Mouse (Mus musculus): ENCODE measurements around the gene Itga2b.

Gene Itga2b
- long read RNA-seq, experiment 1, partial matches to known transcripts: 2 of 5 reads
- long read RNA-seq, experiment 1, other reads (novel, unspliced or antisense): 1 of 5 reads
- long read RNA-seq, experiment 2: 0 reads

DNA sequence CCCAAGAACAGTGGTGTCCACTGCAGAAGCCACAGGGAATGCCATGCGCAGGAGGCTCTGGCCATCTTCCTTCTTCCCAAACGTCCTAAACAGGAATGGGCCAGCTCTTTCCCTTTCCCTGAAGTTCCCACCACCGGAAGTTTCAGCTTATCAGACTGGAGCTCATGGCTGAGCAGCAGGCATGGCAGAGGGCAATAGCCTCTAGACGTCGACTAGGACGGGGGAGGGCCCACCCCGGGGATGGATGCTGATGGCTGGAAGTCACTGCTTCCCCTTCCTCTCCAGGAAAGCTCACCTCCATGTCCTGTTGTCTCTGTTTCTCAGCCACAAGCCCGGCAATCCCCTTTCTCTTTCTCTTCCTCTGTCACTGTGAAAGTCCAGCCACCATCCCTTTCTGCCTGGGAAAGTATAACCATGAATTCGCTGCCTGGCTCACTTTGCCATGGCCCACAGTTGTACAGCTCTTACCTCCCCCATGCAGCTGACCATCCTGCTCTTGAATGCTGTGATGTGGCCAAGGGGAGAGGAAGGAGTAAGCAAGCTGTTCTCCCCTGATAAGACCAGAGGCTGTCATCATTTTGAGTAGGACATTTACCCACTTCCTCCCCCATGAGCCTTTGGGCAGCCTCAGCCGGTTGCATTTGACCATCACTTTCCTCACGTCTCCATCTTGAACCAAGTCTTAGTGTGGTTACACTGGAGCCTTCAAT is at the start of gene Itga2b:
TSS of gene Itga2b (minus strand) at position 475 of the 710 bp plus-strand sequence.
- intact Hi-C loops (cut with DNase I): no loop called here

DNA sequence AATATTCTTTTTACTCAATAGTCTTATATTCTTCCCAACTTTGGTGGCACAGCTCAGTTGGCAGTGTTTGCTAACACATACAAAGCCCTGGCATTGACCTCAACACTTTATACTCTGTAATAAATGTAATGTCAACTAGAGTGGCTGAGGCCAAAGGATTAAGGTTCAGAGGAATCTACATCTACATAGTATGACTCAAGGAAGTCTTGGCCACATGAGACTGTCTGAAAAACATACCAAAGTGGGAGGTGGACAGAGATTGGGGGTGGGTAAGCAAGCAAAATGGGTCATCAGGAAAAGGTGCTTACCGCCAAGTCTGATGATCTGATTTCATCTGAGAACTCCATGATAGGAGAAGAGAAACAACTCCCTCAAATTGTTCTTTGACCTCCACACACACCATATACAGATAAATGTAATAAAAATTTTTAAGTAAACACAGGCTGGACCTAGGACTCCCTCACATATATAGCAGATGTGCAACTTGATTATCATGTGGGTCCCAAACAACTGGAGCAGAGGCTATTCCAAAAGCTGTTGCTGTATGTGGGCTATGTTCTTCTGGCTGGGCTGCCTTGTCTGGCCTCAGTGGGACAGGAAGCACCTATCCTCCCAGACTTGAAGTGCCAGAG is 45.0 kb upstream of the Itga2b start:
- intact Hi-C loops (cut with DNase I): no loop called here

DNA sequence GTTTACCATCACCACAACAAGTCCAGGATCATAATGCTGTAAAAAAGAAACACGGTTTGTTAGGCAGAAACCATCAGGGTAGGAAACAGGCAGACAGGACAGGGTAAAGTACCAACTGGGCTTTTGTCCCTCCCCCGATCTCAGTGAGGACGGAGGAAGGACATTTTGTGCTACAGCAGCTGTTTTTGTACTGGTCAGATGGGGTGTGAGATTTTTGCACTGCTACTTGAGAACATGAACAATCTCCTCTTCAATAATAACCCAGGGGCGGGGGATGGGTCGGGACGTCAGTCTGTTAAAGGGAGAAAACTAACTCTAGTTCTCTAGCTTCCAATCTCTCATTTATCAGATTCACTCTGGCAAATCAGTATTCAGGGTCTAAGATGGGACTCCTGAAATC is 40.3 kb upstream of the Itga2b start:
- intact Hi-C loops (cut with DNase I): no loop called here

DNA sequence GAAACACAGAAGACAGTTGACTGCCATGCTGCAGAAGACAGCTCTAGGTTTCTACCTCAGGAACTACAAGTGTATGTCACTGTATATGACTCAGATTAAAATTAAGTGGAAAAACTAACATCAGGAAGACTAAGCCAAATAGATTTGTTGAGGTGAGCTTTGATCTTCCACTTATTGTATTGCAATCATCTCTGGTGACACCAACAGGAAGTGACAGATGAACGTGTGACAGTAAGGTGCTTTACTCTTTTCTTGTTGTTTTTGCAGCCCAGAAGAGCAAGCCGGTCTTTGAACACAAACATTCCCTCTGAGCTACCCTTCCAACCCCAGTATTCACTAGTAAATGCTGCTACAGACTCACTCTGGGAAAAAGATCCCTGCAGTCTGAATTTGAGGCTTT is 26.8 kb upstream of the Itga2b start:
- intact Hi-C loops (cut with DNase I): no loop called here

DNA sequence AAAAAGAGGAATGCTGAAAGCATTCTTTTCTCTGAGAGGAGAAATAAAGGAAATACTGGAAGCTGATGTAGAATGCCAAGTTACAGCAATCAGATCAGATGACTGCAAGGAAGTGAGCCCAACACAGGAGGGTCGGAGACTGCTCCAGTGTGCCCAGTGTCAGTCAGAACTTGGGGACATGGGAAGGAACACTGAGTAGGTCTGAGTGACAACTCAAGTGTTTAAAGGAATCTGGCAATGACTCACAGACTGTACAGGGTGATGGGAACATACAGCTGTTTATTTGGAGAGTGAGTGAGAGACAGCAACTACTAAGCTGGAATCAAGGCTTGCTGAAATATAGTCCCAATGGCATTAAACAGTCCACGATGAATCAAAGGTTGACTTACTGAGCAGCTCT is 26.3 kb upstream of the Itga2b start:
- intact Hi-C loops (cut with DNase I): no loop called here

DNA sequence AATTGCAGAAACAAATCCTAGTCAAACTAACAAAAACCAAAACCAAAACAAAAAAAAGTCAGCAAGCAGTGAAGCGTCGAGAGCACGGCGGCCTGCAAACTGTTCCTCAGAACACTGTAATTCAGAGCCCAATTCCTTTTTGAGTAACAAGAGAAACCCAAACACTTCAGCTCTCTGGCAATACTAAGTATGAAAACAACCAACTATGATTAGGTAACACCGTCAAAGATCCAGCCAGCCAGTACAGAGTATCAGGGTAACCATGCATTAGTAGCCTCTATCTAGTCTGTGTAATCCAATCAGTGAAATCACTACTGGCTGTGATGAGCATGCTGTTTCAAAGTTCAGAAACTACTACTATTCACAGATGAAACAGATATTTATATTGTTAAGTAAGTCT is 25.8 kb upstream of the Itga2b start:
- intact Hi-C loops (cut with DNase I): no loop called here

DNA sequence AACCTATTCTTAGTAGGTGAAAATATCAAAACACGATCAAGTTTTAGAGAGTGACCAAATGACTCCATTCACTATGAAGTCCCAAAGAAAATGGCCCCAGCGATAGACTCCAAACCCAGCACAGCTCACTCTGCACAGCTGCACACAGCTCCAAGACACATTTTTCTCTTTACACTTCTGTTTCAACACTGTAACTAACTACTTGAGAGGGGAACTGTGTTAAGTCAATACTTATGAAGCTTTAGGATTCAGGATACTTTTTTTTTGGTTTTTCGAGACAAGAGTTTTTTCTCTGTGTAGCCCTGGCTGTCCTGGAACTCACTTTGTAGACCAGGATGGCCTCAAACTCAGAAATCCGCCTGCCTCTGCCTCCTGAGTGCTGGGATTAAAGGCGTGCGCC is 25.2 kb upstream of the Itga2b start:
- intact Hi-C loops (cut with DNase I): no loop called here

DNA sequence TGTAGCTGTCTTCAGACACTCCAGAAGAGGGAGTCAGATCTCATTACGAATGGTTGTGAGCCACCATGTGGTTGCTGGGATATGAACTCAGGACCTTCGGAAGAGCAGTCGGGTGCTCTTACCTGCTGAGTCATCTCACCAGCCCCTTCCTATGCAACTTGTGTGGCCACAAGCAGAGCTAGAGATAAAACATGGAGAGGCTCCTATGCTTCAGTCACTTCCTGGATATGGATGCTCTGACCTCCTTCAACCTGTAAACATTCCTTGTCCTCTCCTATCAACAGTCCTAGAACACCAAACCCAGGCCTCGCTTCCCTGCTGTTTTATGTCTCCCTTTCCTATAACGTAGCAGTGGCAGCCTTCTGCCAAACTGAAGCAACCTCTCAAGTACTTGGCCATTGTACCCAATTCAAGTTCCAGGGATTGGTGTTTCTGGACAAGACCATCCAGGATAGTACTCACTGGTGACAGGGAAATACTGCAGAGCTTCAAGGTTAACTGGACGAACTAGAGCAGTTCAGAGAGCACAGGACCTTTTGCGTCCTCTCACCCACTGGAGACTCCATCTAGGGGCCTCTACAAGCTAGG is 24.2 kb upstream of the Itga2b start:
- intact Hi-C loops (cut with DNase I): no loop called here

DNA sequence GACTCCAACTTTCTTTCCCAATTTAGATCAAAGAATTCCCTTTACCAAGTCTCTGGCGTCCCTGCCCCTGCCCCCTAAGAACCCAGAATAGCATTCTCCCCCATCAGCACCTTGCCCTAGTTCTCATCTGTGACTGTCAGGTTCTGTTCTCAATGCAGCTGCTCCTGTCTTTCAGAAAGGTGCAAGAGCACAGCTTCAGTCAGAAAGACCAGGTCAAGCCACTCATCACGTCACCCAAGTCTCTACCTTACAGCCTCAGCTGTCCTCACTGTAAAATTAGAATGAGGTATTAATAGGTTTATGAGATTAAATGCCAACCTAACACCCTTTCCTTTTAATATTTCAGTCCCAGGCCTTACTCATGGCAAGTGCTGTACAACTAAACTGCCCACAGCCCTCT is 23.3 kb upstream of the Itga2b start:
- intact Hi-C loops (cut with DNase I): no loop called here

DNA sequence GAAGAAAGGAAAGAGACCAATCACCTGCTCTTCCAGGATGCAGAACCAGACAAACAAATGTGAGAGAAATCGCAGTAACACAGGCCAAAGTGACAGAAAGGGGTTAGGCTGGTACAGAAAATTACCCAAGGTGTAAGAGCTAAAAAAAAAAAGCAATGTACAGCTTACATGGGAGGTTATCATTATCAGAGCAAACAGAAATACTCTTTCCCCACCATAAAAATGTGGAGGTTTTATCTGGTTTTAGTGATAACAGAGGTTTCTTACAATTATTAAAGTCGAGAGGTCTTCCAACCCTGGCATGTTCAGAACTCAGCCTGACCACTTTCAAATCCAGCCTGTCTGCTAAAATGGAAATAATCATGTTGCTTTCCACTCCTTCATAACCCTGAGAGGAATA is 18.0 kb upstream of the Itga2b start:
- intact Hi-C loops (cut with DNase I): loop anchor here (2.0 kb wide), 2 partner anchors 85 to 163 kb away; no protein-coding TSS in a partner anchor

DNA sequence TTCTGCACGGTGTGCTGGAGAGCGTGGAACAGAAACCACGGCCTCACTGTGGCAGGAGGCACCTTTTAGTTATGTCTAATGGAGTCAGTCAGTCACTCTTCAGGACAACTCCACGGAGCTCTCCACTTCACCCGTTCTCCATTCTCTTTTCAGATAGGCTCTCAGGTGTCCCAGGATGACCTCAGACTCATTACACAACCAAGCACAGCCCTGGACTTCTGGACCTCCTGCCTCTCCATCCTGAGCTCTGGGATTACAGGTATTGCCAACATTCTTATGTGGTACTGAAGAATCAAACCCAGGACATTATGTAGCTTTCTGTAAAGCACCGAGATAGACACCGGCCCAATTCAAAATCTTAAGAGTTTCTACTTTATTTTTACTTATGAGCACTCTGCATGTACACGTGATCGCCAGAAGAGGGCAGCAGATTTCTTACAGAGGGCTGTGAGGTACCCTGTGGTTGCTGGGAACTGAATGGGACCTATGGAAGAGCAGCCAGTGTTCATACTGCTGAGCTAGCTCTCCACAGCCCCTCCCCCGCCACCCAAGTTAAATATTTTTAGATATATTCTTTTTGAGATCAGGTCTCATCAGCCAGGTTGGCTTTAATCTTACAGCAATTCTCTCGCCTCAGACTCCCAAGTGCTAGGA is 16.9 kb upstream of the Itga2b start:
- intact Hi-C loops (cut with DNase I): loop anchor here (2.0 kb wide), 2 partner anchors 86 to 164 kb away; no protein-coding TSS in a partner anchor

DNA sequence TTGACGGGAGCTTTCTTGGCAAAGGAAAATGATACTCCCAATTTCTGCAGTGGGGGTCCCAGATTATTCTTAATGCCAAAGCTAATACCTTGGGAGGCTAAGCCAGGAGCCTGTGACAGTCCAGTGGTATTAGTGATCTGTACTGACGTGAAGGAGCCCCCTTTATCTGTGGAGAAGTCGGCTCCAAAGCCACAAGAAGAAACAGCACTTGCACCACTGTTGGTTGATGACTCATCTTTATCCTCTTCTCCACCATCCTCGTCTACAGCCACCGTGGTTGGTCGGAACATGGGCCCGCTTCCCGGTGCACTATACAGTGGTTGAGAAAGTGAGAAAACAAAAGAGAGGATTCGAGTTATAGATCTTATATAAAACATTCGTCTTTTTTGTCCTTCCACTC is 11.9 kb upstream of the Itga2b start:
- intact Hi-C loops (cut with DNase I): no loop called here

DNA sequence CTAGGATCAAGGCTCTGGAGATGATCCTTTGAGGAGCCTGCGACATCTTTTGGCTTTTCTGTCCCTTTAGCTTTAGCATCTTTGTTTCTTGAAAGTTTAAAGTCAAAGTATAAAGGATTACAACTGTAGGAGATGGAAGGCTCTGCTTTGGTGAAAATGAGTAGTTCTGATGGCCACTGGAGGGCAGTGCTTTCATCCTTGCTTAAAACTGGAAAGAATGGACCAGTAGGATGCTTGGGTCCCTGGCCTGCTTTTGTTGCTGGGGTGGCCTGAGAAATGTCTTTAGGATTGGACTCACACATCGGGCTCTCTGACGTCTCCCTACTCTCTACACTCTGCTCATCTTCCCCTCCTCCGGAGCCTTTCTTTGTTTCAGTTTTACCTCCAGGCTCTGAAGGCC is 11.0 kb upstream of the Itga2b start:
- intact Hi-C loops (cut with DNase I): no loop called here

DNA sequence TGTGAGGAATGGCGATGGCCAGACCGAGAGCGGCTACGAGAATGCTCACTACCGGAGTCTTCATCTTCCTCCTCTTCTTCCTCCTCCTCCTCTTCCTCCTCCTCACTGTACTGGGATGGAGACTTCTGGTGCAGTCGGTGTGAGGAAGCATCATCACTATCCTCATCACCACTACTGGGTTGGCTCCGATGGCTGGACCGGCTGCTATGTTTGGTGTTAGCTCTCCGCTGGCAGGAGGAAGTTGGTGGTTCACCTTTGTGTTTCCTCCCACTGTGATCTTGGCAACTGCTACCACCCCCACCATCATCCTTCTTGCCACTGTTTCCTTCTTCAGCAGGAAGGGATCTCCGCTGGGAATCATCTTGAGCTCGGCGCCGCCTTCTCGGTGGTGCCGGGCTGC is 10.2 kb upstream of the Itga2b start:
- intact Hi-C loops (cut with DNase I): no loop called here

DNA sequence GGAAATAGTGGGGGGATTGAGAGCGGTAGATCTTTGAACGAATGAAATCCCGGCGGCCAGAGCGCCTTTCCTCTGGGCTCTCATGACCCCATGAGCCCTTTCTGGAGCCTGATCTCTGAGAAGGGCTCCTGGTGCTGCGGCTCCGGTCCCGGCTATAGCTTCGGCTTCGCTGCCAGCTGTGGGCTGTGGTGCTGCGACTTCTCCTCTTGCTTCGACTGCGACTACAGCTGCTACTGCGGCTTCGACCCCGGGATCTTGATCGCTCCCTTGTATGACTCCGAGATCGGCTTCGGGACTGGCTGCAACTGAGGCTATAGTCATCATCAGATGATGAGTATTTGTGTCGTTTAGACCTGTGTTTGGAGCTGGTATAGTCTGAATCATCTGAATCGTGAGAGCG is 9.7 kb upstream of the Itga2b start:
- intact Hi-C loops (cut with DNase I): no loop called here

DNA sequence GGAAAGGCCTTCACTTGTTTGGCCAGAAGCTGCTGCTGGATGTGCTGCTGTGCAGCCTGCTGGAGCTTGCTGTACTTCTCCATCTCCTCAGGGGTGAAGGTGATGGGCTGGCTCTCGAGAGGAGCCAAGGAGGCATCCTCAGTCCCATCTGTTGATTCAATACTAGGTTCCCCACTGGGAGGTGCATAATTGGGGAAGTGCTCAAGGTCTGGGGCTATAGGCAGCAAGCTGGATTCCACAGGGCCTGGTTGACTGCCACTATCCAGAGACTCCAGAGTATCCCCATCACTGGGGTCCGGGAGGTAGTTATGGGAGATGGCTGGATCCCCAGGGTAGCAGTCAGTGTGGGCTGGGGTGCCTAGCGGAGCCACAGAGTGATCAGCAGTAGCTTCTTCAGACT is 8.7 kb upstream of the Itga2b start:
- intact Hi-C loops (cut with DNase I): no loop called here

DNA sequence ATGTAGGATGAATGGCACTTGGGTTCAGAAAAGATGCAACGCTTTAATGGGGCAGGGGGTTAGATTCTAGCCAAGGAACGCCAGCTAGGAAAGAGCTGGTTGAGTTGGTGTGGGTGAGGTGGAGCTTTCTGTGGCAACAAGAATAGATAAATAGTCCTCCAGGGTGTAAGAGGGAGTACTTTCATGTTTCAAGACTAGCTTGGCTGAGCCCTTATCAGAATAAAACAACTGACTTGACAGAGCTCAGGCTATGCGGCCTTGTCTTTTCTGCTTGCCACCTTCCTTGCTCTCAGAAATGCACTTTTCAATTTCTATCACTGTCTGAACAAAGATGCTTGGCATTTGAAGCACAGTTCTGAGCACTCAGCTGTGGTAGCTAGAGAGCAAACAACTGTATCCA is 5.1 kb upstream of the Itga2b start:
- intact Hi-C loops (cut with DNase I): no loop called here

DNA sequence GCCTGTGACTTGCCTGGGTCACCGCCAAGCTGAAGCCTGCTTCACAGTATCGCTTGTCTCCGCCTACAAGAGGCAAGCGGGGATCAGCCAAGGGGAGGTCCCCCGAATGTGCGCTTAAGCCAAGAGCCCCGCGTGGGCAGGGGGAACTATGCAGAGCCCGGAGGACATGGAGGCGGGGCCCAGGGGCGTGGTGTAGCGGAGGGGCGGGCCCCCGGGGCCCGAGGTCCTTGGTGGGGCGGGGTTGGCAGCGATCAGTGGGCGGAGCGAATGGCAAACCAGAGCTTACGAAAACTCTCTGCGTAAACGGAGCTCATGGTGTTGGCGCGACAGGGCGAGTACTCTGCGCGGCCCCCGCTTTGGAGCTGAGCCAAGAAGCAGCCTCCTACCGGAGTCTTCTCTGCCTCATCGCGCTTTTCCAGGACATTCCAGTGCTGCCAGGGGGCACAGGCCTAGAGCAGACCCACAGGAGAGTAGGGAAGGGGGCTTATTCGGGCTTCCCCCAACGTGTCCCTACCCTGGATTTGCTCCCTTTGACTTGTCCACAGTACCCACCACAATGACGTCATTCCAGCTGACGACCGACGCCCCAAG is 2.8 kb downstream of the Itga2b start:
- intact Hi-C loops (cut with DNase I): no loop called here

DNA sequence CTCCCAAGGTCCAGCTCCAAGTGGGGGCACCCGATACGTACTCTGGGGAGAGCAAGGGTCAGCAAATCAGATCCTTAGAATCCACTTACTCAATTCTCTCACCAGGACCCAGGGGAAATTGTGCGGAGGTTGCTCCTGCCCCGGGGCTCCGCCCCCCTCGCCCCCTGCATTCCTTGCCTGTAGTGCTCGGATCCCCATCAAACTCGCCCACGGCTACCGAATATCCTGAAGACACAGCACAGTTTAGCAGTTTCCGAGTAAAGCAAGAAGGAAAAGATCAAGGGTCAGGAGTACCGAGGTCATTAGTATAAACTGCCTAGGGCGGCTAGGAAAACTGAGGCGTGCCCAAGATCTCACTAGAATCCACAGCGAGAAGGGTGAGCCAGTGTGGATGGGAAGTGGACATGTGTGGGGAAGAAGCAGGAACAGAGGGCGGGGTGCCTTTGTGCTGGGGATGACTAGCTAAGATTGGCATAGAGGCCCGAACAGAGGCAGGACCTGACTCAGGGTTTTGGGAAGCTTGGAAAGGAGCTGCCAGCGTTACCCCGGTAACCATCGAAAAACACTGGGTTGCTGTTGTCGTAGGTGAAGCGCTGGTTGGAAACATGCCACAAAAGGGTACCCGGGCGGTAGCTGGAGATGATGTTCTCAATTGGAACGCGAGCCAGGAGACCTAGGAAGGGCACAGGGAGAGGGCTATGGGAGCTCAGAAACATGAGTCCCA is 4.0 kb downstream of the Itga2b start:
- intact Hi-C loops (cut with DNase I): no loop called here

DNA sequence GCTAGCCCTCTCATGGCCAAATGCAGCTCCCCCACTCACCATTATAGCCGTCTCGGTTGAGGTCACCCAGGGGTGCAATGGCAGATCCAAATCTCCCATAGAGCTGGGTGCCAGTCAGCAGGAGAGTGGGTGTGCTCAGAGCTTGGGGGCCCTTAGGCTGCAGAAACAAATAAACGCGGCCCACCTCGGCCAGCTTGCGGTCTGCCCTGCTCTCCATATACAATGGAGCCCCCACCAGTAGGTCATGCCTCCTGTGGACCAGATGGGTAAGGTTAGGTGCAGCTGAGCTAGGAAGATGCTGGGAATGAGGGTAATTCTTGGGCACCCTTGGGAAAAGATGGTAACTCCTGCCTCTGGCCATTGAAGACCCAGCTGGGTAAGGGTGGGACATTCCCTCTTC is 5.0 kb downstream of the Itga2b start:
- intact Hi-C loops (cut with DNase I): no loop called here

DNA sequence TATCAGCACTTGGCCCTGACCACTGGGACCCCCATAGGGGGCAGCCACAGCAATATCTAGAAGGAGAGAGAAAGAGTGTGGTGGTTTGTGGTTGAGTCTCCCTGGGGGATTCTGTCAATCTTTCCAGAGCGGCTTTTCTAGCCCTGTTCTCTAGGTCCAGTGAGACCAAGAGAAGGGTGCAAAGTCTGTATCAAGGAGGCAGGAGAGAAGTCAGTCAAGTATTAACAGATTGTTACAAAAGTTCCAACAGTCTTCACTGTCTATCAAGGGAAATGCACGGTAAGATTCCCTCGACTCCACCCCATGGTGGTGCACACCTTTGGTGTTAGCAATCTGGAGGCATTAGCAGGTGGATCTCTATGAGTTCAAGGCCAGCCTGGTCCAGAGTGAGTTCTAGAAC is 8.2 kb downstream of the Itga2b start:
- intact Hi-C loops (cut with DNase I): no loop called here
